ENCODE assay signal across 21 mouse cellular contexts in the genomic region with DNA sequence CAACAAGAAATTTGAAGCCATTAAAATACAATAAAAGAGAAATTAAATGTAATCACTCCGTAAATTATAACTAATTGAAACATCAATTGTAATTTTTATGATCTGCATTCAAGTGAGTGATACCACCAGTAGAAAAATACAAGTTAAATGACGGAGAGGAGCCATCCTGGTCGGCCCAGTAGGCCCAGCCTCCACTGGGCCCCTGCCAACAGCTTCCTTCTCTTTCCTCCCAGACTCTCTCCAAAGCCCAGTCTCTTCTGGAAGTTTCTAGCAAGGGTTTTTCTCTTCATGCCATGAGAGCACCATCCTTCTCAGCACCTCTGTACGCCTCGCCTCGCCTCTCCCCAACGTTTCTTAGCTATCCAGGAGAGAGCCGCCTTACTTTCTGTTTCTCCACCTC. TPM values are rescaled to one million over a fixed set of nuclear protein-coding genes. Genes with fewer than 3 reads are reported as not detected.
DNase-seq lines count a peak whose midpoint lies in the region; ATAC-seq and TF ChIP-seq lines count a peak whose summit lies in the region.
"Had no signal": no experiment of that assay in that cellular context is flagged by ENCODE, and none has a peak within 500 bp of the region (broad histone marks: within the 10 kb centered on the region; RNA-seq: fewer than 3 reads in every experiment).

No protein-coding gene starts in this region.

- peaks cover 49% of the 10 kb centered on the region for H3K27me3 ChIP-seq in forebrain, embryonic 10.5 days (ENCODE audit: poor library complexity, severe bottlenecking)
- H3K27me3 ChIP-seq in forebrain, embryonic 11.5 days (ENCODE audit: control insufficient read depth, insufficient read depth, low read length): peaks cover 3% of the 10 kb centered on the region
- H3K27me3 ChIP-seq in kidney, postnatal 0 days (ENCODE audit: insufficient read depth, low read length): 0 out of 2 replicates have a peak, but pooled peaks cover 11% of the 10 kb centered on the region
- no peaks in the 10 kb centered on the region for H3K27me3 ChIP-seq in ES-Bruce4 (ENCODE audit: control insufficient read depth, insufficient read depth, low read length, poor library complexity, severe bottlenecking)
- H3K27me3 ChIP-seq: Patski had no signal

- H3K9me3 ChIP-seq in forebrain, embryonic 10.5 days: peaks cover under 1% of the 10 kb centered on the region; the same call in 1 of the 2 replicates
- no peaks in the 10 kb centered on the region for H3K9me3 ChIP-seq in forebrain, embryonic 11.5 days (ENCODE audit: control insufficient read depth, low read length)
- no peaks in the 10 kb centered on the region for H3K9me3 ChIP-seq in kidney, postnatal 0 days (replicated peaks; ENCODE audit: low read length)
- H3K9me3 ChIP-seq in ES-Bruce4 (replicated peaks; ENCODE audit: control insufficient read depth, insufficient read depth, low read length, poor library complexity, severe bottlenecking): no peaks in the 10 kb centered on the region
- H3K9me3 ChIP-seq: forebrain, embryonic 12.5 days; forebrain, embryonic 15.5 days had no signal

- peaks cover 56% of the 10 kb centered on the region for H3K4me1 ChIP-seq in forebrain, embryonic 10.5 days
- H3K4me1 ChIP-seq in forebrain, embryonic 11.5 days (replicated peaks; ENCODE audit: control insufficient read depth, insufficient read depth, low read length): peaks cover 8% of the 10 kb centered on the region
- H3K4me1 ChIP-seq in kidney, postnatal 0 days (replicated peaks; ENCODE audit: insufficient read depth, low read length): no peaks in the 10 kb centered on the region
- H3K4me1 ChIP-seq in ES-Bruce4 (ENCODE audit: control insufficient read depth, insufficient read depth, low read length): peaks cover 3% of the 10 kb centered on the region

- no peak overlapping the region for H3K9ac ChIP-seq in forebrain, embryonic 11.5 days (ENCODE audit: low read length)
- H3K9ac ChIP-seq in kidney, postnatal 0 days (ENCODE audit: low read depth, low read length): no peak overlapping the region
- no peak overlapping the region for H3K9ac ChIP-seq in ES-Bruce4 (ENCODE audit: low read depth, poor library complexity, severe bottlenecking)
- H3K9ac ChIP-seq: forebrain, embryonic 12.5 days; forebrain, embryonic 15.5 days; hindbrain, embryonic 14.5 days had no signal

- no peak for TF ChIP-seq POLR2A in ES-Bruce4 (IDR thresholded peaks at IDR 0.05; ENCODE audit: insufficient read depth, low read length)

- TF ChIP-seq EP300 in ES-Bruce4 (IDR thresholded peaks at IDR 0.05; ENCODE audit: insufficient read depth, low read depth, low read length): no peak

- 91% methylated on average over 8 of the region's 8 CpGs for WGBS in forebrain, embryonic 10.5 days
- 91% methylated on average over 8 of the region's 8 CpGs for WGBS in forebrain, embryonic 11.5 days
- WGBS in kidney, postnatal 0 days: 85% methylated on average over 8 of the region's 8 CpGs

- no peak overlapping the region for H3K4me3 ChIP-seq in forebrain, embryonic 10.5 days
- H3K4me3 ChIP-seq in forebrain, embryonic 11.5 days (ENCODE audit: low read depth, low read length): no peak overlapping the region
- H3K4me3 ChIP-seq in kidney, postnatal 0 days (replicated peaks; ENCODE audit: low read depth, low read length): no peak overlapping the region
- no peak overlapping the region for H3K4me3 ChIP-seq in ES-Bruce4 (ENCODE audit: low read depth, low read length)
- H3K4me3 ChIP-seq: forebrain, embryonic 12.5 days; forebrain, embryonic 15.5 days had no signal

- no peak for TF ChIP-seq CTCF in kidney, postnatal 0 days (IDR thresholded peaks at IDR 0.05; ENCODE audit: low read depth)
- no peak for TF ChIP-seq CTCF in ES-Bruce4 (IDR thresholded peaks at IDR 0.05; ENCODE audit: low read depth, low read length)

- DNase-seq in forebrain, embryonic 10.5 days (ENCODE audit: extremely low spot score, low spot score): no peak
- no peak for DNase-seq in forebrain, embryonic 11.5 days (ENCODE audit: low spot score)
- peak; percentile 40 for DNase-seq in kidney, postnatal 0 days (ENCODE audit: low spot score)
- DNase-seq in kidney, postnatal 25 days: no peak
- DNase-seq in kidney, postnatal 4 days: peak; percentile 51 to 63
- no peak for DNase-seq in kidney, postnatal 36 days
- no peak for DNase-seq in right cerebral cortex, postnatal 25 days
- DNase-seq: adrenal gland, postnatal 10 days; adrenal gland, postnatal 36 days; cerebellum, adult 18-20 months; cerebellum, adult 9-10 months; cerebellum, postnatal 14 days; heart, adult 11 months had no signal

- no peak for ATAC-seq in forebrain, embryonic 11.5 days (replicated peaks; ENCODE audit: low FRiP score)
- no peak for ATAC-seq in kidney, postnatal 0 days (replicated peaks; ENCODE audit: low FRiP score, low read depth)
- ATAC-seq: forebrain, embryonic 15.5 days; hindbrain, postnatal 0 days; Patski had no signal

- 0 out of 2 replicates have a peak overlapping the region, but pooled peaks have one; percentile 32 for H3K27ac ChIP-seq in forebrain, embryonic 10.5 days
- H3K27ac ChIP-seq in forebrain, embryonic 11.5 days (ENCODE audit: low read depth, low read length): no peak overlapping the region
- H3K27ac ChIP-seq in kidney, postnatal 0 days: no peak overlapping the region
- 0 out of 2 replicates have a peak overlapping the region, but pooled peaks have one; percentile 19 for H3K27ac ChIP-seq in ES-Bruce4 (ENCODE audit: insufficient read depth, low read length)
- H3K27ac ChIP-seq: forebrain, embryonic 12.5 days; forebrain, embryonic 15.5 days; hindbrain, embryonic 14.5 days; hindbrain, postnatal 0 days had no signal

- no peaks in the 10 kb centered on the region for H3K36me3 ChIP-seq in forebrain, embryonic 10.5 days (replicated peaks)
- H3K36me3 ChIP-seq in forebrain, embryonic 11.5 days (ENCODE audit: control insufficient read depth, insufficient read depth, low read length): no peaks in the 10 kb centered on the region
- H3K36me3 ChIP-seq in kidney, postnatal 0 days (ENCODE audit: insufficient read depth, low read length): no peaks in the 10 kb centered on the region
- no peaks in the 10 kb centered on the region for H3K36me3 ChIP-seq in ES-Bruce4 (ENCODE audit: control insufficient read depth, insufficient read depth, low read length, poor library complexity, severe bottlenecking)
- H3K36me3 ChIP-seq: forebrain, embryonic 12.5 days; forebrain, embryonic 15.5 days; G1E had no signal

- H3K4me2 ChIP-seq in forebrain, embryonic 11.5 days (ENCODE audit: low read depth, low read length, severe bottlenecking): no peak overlapping the region
- H3K4me2 ChIP-seq in kidney, postnatal 0 days (ENCODE audit: low read length): no peak overlapping the region
- H3K4me2 ChIP-seq: forebrain, embryonic 12.5 days; forebrain, embryonic 15.5 days; heart, embryonic 11.5 days; hindbrain, embryonic 14.5 days had no signal

RNA-seq across cellular contexts. Expression of a gene that starts 27.2 kb away (rescaled TPM):
- 1,134 and 1,162 TPM in 2 replicates for polyA plus RNA-seq in forebrain, embryonic 10.5 days (2016; fragmentation: Nextera tagmentation; extraction: Ambion mirVana)
- polyA plus RNA-seq in forebrain, embryonic 11.5 days (2014; fragmentation: Nextera tagmentation; extraction: Ambion mirVana): 852 and 943 TPM in 2 replicates
- polyA plus RNA-seq in kidney, postnatal 0 days (2015; fragmentation: Nextera tagmentation; extraction: Ambion mirVana): 1,186 and 1,429 TPM in 2 replicates
- polyA plus RNA-seq in ES-Bruce4 (2011; ENCODE audit: insufficient read depth, insufficient read length, low read depth, missing spikeins): 1,928 and 2,044 TPM in 2 replicates

RNA-seq across cellular contexts. Expression of a gene that starts 34.1 kb away (rescaled TPM):
- polyA plus RNA-seq in forebrain, embryonic 10.5 days (2016; fragmentation: Nextera tagmentation; extraction: Ambion mirVana): 8.6 and 9.5 TPM in 2 replicates
- 10.5 and 11.7 TPM in 2 replicates for polyA plus RNA-seq in forebrain, embryonic 11.5 days (2014; fragmentation: Nextera tagmentation; extraction: Ambion mirVana)
- 22.6 and 25.3 TPM in 2 replicates for polyA plus RNA-seq in kidney, postnatal 0 days (2015; fragmentation: Nextera tagmentation; extraction: Ambion mirVana)
- polyA plus RNA-seq in ES-Bruce4 (2011; ENCODE audit: insufficient read depth, insufficient read length, low read depth, missing spikeins): 11.7 and 11.8 TPM in 2 replicates

Comparison
In these comparisons a context has a peak if more than half of its experiments do, and no peak if none do; other contexts are left out.
1. DNase-seq: peak in kidney, postnatal 0 days (single experiment) and kidney, postnatal 4 days (2 of 2); none in forebrain, embryonic 10.5 days (single experiment), forebrain, embryonic 11.5 days (single experiment), kidney, postnatal 25 days (0 of 2), kidney, postnatal 36 days (0 of 2) and right cerebral cortex, postnatal 25 days (single experiment).
2. H3K27ac ChIP-seq: peak in forebrain, embryonic 10.5 days (single experiment) and ES-Bruce4 (single experiment); none in forebrain, embryonic 11.5 days (single experiment) and kidney, postnatal 0 days (single experiment).